Mouse (Mus musculus): ENCODE data around the gene Katnal1. TPM values are rescaled to one million over a fixed set of nuclear protein-coding genes. Genes with fewer than 3 reads are reported as not detected.
A peak's percentile ranks its signal among the peaks of the same experiment; 100 is the strongest.

The Katnal1 gene
- polyA plus RNA-seq, 1 experiment from 2014 or later = 25.4 TPM

DNA sequence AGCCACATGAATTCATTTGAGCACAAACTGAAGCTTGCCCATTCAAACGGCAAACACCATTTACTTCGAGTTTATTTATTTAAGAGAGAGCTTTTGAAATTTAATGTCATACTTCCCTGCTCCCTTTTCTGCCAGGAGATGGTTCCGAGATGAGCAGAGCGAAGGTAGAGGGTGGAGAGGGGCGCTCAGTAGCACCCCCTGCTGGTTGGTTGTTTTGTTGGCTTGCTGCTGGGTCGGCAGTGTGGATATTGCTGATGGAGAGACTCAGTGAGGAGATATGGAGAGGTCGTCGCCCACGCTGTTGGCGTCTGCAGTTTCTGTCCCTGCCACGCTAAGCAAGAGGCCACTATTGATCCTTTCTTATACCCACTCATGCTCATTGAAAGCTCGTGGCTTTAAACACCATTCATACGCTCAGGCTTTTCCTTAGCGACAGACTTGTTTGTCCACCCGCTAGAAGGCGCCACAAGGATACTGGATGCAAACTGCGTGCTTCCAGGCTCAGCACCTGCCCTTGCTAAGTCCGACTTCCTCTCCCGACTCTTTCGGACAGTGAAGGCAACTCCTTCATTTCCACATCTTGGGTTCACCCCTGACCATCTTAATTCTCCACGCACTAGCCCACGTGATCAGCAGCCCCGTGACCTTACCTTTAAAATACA is 97.4 kb downstream of the Katnal1 start:
- Histone ChIP-seq H3K9ac (no peak overlapping the region), H3K4me2 (replicated peaks) (peak overlapping the region; percentile 45), H3K9me3 (no peaks in the 10 kb centered on the region), H3K4me1 (peaks cover 9% of the 10 kb centered on the region), H3K27me3 (peaks cover 14% of the 10 kb centered on the region; the same call in 1 of the 2 replicates), H3K27ac (no peak overlapping the region), H3K4me3 (0 out of 2 replicates have a peak overlapping the region, but pooled peaks have one; percentile 15), H3K36me3 (no peaks in the 10 kb centered on the region)
- no peak for ATAC-seq (ENCODE audit: insufficient number of reproducible peaks, insufficient read depth, low FRiP score, low TSS enrichment)
- WGBS = 5% methylated on average over 23 of the region's 23 CpGs

DNA sequence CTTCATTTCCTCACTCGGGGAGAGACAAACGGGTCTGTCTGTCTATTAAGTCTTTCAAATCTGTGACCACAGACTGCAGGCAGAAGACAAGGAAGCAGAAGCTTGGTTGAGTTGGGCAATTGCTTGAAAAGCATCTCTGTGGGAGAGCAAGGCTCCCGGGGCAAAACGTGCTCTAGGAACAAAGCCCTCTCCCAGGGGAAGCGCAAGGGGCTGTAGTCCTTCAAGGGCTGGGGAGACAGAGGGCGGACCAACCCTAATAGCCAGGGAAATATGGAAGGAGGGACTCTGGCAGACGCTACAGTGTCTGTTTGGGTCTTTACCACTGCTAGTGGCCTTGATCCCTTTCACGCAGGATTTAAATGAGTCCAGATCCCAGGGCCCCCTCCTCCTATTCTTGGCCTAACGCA is 98.0 kb downstream of the Katnal1 start:
- H3K27ac ChIP-seq = no peak overlapping the region
- ATAC-seq (ENCODE audit: insufficient number of reproducible peaks, insufficient read depth, low FRiP score, low TSS enrichment) = no peak
- 8% methylated on average over 9 of the region's 9 CpGs for WGBS
- no peak overlapping the region for H3K9ac ChIP-seq
- H3K27me3 ChIP-seq = peaks cover 14% of the 10 kb centered on the region; the same call in 1 of the 2 replicates
- H3K4me3 ChIP-seq = 0 out of 2 replicates have a peak overlapping the region, but pooled peaks have one; percentile 15
- no peaks in the 10 kb centered on the region for H3K9me3 ChIP-seq
- H3K4me1 ChIP-seq = peaks cover 9% of the 10 kb centered on the region
- H3K4me2 ChIP-seq (replicated peaks) = peak overlapping the region; percentile 45
- no peaks in the 10 kb centered on the region for H3K36me3 ChIP-seq

DNA sequence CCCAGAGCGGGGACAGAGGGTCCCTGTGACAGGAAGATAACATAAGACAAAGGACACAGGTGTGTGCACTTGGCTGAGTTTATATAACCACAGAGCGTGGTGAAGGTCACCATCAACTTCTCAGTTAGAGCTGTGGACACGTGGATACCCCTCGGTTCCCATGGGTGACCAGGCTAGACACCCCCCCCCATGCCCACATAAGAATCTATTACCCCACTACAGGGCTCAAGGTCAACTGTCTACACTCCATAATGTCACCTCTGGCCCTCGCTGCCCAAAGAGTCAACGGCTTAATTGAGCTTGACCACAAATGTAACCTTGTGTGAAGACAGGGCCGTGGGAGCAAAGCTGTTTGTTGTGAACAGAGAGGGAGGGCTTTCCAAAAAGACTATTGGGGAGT is 103.4 kb downstream of the Katnal1 start:
- Histone ChIP-seq H3K4me1 (peaks cover 4% of the 10 kb centered on the region; the same call in 1 of the 2 replicates), H3K27me3 (no peaks in the 10 kb centered on the region; the same call in 1 of the 2 replicates), H3K4me3 (no peak overlapping the region), H3K27ac (no peak overlapping the region), H3K36me3 (no peaks in the 10 kb centered on the region), H3K9me3 (no peaks in the 10 kb centered on the region), H3K4me2 (replicated peaks) (no peak overlapping the region), H3K9ac (no peak overlapping the region)
- WGBS = 77% methylated on average over 7 of the region's 7 CpGs
- 0 out of 2 replicates have a peak, but pooled peaks have one; percentile 22 for ATAC-seq (ENCODE audit: insufficient number of reproducible peaks, insufficient read depth, low FRiP score, low TSS enrichment)

DNA sequence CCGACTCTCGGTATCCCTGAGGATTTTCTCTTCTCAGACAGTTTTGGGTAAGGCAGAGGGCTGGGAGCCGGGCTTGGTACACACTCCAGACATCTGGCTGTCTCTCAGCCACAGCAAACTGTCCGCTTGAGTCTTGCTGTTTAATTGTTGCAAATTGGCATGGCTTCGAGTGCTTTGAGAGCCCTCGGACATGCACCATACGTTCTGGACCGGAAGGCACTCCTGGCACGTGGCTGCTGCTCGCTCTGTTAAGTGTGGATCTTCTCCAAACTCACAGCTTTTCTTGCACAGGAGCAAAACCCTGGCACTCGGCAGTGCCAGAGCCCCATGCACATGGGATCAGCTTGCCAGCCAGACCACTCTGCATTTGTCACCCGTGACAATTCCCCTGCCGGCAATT is 106.3 kb downstream of the Katnal1 start:
- no peaks in the 10 kb centered on the region for H3K9me3 ChIP-seq
- WGBS = 78% methylated on average over 13 of the region's 13 CpGs

More for the DNA sequence above, 106.3 kb downstream of the Katnal1 start:
- H3K4me1 ChIP-seq = peaks cover 9% of the 10 kb centered on the region; the same call in 1 of the 2 replicates
- no peak overlapping the region for H3K4me3 ChIP-seq
- no peaks in the 10 kb centered on the region for H3K36me3 ChIP-seq
- H3K9ac ChIP-seq = no peak overlapping the region
- ATAC-seq (ENCODE audit: insufficient number of reproducible peaks, insufficient read depth, low FRiP score, low TSS enrichment) = no peak
- no peak overlapping the region for H3K27ac ChIP-seq
- no peak overlapping the region for H3K4me2 ChIP-seq (replicated peaks)
- peaks cover 6% of the 10 kb centered on the region; the same call in 1 of the 2 replicates for H3K27me3 ChIP-seq

Other genes starting within 250 kb of the Katnal1 start
- gene Gm42791, start 65.8 kb upstream of the Katnal1 start, polyA plus RNA-seq (2016; fragmentation: Nextera tagmentation; extraction: Ambion mirVana) = 3.4 and 4.0 TPM in 2 replicates